18 mouse cellular contexts compared by ENCODE assay signal in the genomic region with DNA sequence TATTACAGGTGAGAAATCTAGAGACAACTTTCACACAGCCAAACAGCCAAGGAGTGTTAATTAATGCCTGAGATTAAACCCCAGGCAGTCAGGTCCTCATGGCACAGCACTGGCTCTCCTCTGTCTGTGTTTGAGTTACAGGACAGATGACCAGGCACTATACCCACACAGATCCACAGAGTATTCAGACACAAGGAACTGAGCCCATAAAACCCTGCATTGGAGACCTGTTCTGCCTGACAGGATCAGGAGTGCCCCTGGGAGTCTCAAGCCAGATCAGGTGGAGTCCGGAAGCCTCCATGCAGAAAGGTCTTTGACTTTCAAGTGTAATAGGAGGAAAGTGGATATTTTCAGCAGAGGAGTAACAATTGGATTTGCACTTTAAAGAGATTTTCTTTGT.
"Had no signal": no experiment of that assay in that cellular context is flagged by ENCODE, and none has a peak within 500 bp of the region (broad histone marks: within the 10 kb centered on the region; RNA-seq: fewer than 3 reads in every experiment).

No protein-coding gene starts in this region.

- ATAC-seq: midbrain, embryonic 16.5 days had no signal

- H3K4me1 ChIP-seq: midbrain, embryonic 10.5 days; neural tube, embryonic 13.5 days; neural tube, embryonic 15.5 days; stomach, embryonic 15.5 days had no signal

- H3K27ac ChIP-seq: midbrain, embryonic 10.5 days; midbrain, embryonic 12.5 days; neural tube, embryonic 13.5 days; neural tube, embryonic 15.5 days; stomach, embryonic 15.5 days; stomach, postnatal 0 days had no signal

- H3K36me3 ChIP-seq: midbrain, embryonic 10.5 days; midbrain, embryonic 12.5 days; neural tube, embryonic 13.5 days; neural tube, embryonic 15.5 days; stomach, embryonic 15.5 days had no signal

- H3K9ac ChIP-seq: lung, embryonic 14.5 days; midbrain, embryonic 12.5 days; neural tube, embryonic 13.5 days; neural tube, embryonic 15.5 days; stomach, embryonic 15.5 days had no signal

- H3K27me3 ChIP-seq: midbrain, embryonic 12.5 days; neural tube, embryonic 13.5 days; neural tube, embryonic 15.5 days; stomach, embryonic 15.5 days had no signal

- DNase-seq: lung, embryonic 14.5 days; lung, postnatal 10 days; midbrain, embryonic 14.5 days; right cerebral cortex, adult 18-20 months; right cerebral cortex, postnatal 25 days; right cerebral cortex, postnatal 4 days; spleen, adult 18-20 months; thymus, adult 2 months; thymus, postnatal 25 days; thymus, postnatal 4 days had no signal

- H3K4me3 ChIP-seq: midbrain, embryonic 10.5 days; midbrain, embryonic 12.5 days; myocyte; neural tube, embryonic 13.5 days; neural tube, embryonic 15.5 days; stomach, embryonic 15.5 days had no signal

- H3K4me2 ChIP-seq: lung, embryonic 14.5 days; midbrain, embryonic 12.5 days; neural tube, embryonic 13.5 days; neural tube, embryonic 15.5 days; stomach, embryonic 15.5 days had no signal

- H3K9me3 ChIP-seq: midbrain, embryonic 10.5 days; midbrain, embryonic 12.5 days; neural tube, embryonic 13.5 days; neural tube, embryonic 15.5 days; stomach, embryonic 15.5 days had no signal
